Mouse (Mus musculus) central nervous system, embryonic 14 days (tissue): ENCODE measurements around the gene Gm15737. TPM values are rescaled to one million over a fixed set of nuclear protein-coding genes. Genes with fewer than 3 reads are reported as not detected.

Experiments
- polyA plus RNA-seq: library from polyadenylated mRNA; depleted of rRNA; stranded (reverse); fragments of >200 nt; gene quantifications from 2 replicates; pipeline ENCODE4 v1.2.3, GENCODE M21; 2012; rRNA removed

Gm15737 gene
- polyA plus RNA-seq: not detected in 2 replicates

DNA sequence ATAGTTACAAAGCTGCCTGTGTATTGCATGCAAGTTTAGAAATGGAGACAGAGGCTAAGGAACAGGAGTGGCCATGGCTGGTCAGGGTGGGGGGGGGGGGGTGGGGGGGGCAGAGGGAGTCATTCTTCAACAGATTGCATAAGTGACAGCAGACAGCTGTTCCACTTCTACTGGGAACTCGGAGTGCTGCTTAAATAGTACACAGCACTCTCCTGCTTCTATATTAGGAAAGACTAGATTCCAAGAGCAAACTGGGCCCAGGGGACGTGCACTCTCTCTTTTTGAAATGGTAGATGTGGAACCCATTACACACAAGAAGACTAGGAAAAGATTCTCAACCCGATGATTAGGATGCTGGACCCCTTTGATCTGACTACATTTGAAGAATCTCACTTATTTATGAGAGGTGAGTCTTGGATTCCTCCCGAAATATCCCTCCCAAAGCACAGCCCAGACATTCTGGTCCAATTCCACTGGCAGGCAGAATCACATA is at the start of gene Gm15737:
Gm15737 (plus strand) TSS at position 269 of the 493 bp plus-strand sequence.

Other genes starting within 250 kb of the Gm15737 start
- gene Prickle2, start 163.2 kb upstream of the Gm15737 start, polyA plus RNA-seq: 8.5 and 10.8 TPM in 2 replicates
- 0.47 and 0.55 TPM in 2 replicates for gene A730049H05Rik, start 52.9 kb upstream of the Gm15737 start, polyA plus RNA-seq
- gene Adamts9, start 74.1 kb downstream of the Gm15737 start, polyA plus RNA-seq: 2.5 and 6.2 TPM in 2 replicates